Mouse (Mus musculus): ENCODE data around the gene Mfsd7a. TPM values are rescaled to one million over a fixed set of nuclear protein-coding genes. Genes with fewer than 3 reads are reported as not detected.
"Not testable (repeated sequence)": the region's sequence is repeated elsewhere in the genome, so short reads cannot be mapped to it uniquely, and the experiment has no call there.

The Mfsd7a gene
- total RNA-seq (2021), result under 1 TPM; 0.41 to 0.80 TPM
- long read RNA-seq, result 0 reads

DNA sequence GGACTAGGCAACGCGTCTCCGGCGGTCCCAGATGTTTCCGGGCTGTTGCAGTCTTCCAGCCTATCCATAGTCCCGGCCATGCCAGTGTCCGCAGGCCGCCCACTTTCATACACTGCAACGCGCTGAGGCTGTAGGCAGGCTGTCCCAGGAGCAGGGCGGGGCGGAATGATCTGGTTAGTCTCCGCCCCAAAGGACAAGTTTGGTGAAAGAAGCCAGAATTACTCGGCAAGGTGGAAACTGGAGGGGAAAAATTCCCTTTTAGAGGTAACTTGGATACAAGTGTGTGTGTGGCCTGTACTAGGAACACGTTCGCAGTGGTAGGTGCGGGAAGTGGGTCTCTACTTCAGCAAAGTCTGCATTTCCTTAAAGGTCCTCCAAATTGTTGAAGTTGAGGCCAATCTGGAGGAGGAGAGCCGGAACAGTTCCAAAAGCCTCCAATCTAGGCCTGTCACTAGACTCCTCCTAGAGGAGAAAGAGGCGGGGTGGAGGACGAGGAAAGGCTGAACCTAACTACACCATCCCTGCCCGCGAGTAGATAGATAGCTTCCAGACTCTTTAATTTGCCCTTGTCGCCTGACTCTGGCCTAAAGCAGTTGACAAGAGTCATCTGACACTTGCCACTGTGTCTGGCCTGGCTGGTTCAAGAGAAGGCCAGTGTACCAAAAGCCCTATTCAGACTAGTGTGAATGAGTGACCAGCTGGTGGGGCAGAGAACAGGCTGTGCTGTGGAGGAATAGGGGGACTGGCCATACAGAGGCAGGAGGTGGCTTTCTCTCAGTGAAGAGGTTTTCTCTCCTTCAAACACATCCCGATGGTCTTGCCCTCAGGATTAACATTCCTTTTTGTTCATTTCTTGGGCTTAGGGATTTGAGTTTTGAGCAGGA, at the start of gene Mfsd7a:
TSS of gene Mfsd7a (minus strand) at position 107 of the 884 bp plus-strand sequence.
- DNase-seq (ENCODE audit: low spot score in 2 of 2), result peak in 1 of 2 experiments; percentile 14

DNA sequence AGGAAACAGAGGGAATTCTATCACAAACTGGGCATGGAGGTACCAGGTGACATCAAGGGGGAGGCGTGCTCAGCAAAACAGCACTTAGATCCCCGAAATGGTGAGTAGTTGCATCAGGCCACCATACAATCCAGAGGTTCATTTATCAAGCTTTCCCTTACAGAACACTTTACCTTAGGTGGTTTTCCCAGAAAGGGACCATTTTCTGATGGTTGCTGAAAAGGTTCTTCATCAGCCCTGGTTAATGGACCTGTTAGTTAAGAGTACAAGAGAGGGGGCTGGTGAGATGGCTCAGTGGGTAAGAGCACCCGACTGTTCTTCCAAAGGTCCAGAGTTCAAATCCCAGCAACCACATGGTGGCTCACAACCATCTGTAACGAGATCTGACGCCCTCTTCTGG, 37.5 kb upstream of the Mfsd7a start:
- DNase-seq (ENCODE audit: low spot score in 2 of 2), result not testable (repeated sequence)

DNA sequence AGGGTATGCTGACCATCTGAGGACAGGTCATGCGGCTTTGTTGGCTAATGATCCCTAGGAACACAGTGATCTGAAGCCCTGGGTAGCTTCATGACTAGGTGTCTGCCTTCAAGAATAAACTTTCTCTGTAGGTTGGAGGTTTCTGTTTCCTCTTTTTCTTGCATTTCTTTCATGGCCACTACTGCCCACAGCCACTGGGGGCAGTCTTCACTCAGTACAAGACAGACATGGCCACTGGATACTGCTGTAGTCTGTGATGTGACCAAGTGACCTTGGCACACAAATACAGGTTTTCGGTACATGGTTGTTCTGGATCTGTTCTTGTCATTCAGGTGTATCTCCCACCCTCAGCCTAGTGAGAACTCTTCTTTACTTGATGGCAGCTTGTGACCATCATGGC, 36.5 kb upstream of the Mfsd7a start:
- DNase-seq (ENCODE audit: low spot score in 2 of 2), result peak in 1 of 2 experiments; percentile 33

DNA sequence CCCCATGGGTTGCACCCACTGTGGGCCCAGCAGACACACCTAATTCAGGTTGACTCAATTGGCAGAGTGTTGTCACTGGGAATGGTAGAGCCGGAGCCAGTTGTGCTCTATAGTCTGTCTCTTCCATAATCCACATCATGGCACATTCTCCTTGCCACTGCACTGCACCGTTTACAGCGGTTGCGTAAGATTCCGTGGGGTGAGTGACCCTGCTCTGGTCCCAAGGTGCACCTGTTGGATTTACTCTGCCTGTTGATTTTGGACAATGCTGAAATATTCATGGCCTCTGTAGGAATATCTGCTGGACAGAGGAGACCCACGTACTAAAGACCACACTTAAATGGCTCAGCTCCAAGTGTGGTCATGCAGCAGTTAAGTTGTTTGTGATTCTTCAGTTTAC, 34.3 kb upstream of the Mfsd7a start:
- DNase-seq (ENCODE audit: low spot score in 2 of 2), result no peak

DNA sequence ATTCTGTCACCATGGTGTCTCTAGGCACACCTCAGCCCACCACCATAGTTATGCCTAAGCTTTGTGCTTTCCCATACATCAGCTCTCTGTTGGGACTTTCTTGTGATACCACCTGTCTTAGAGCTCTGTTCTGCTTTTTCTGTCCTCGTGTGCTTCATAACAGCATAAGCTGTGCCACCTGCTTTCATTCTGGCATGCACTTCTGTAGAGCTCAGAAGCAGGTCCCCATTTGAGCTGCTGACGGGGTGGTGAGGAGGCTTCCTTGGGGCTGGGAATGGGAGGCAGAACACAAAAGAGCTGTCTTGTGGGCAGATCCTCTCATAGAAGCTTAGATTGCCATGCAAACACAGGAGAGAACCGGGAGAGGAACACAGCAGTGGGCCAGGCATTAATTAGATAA, 27.3 kb upstream of the Mfsd7a start:
- DNase-seq (ENCODE audit: low spot score in 2 of 2), result no peak

DNA sequence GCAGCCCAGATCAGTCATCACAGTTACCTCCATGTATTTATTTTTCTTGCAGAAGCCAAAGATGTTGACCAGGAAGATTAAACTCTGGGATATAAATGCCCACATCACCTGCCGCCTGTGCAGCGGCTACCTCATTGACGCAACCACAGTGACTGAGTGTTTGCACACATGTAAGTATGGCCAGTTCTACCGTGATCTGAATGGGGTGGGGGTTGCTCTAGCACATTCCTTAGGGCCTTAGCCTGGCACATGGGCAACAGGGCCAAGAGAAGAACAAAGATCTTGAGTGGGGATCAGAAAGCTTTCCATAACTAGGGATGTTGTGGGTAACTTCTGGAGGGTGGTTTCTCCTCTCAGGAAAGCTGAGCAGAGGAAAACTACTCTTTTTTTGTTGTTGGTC, 25.0 kb upstream of the Mfsd7a start:
- no peak for DNase-seq (ENCODE audit: low spot score in 2 of 2)

DNA sequence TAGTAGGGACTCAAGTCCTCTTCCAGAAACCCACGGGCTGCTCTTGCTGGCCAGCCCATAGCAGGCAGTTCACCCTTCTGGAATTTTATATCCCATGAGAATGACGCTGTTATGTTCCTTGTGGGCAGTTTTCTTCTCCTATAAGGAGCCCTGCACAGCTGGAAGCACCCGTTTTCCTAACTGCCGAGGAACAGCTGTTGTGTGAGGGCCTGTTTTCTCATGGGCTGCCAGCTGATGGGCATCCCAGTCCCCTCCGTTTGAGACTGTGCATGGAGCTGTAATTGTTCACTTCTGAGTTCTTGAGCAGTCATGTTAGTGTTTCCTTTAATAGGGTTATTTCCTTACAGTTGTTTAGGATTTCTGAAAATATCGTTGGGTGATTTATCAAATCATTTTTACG, 20.9 kb upstream of the Mfsd7a start:
- no peak for DNase-seq (ENCODE audit: low spot score in 2 of 2)

DNA sequence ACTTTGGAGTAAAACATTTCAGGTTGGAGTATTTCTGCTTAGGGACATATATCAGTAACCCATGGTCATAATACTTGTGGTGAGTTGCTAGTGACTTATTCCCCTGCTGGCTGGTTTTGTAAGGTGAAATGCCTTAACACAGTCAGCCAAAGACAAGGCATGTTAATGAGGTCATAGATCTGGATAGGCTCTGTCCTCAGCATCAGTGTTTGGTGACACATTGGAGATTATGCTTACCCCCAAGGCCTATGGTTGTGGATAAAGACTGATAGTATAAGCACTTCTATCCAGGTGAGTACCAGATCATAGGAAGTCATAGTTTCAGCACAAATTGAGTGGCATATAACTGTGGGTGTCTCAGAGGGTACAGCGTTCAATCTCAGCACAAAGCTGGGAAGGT, 18.0 kb upstream of the Mfsd7a start:
- no peak for DNase-seq (ENCODE audit: low spot score in 2 of 2)

DNA sequence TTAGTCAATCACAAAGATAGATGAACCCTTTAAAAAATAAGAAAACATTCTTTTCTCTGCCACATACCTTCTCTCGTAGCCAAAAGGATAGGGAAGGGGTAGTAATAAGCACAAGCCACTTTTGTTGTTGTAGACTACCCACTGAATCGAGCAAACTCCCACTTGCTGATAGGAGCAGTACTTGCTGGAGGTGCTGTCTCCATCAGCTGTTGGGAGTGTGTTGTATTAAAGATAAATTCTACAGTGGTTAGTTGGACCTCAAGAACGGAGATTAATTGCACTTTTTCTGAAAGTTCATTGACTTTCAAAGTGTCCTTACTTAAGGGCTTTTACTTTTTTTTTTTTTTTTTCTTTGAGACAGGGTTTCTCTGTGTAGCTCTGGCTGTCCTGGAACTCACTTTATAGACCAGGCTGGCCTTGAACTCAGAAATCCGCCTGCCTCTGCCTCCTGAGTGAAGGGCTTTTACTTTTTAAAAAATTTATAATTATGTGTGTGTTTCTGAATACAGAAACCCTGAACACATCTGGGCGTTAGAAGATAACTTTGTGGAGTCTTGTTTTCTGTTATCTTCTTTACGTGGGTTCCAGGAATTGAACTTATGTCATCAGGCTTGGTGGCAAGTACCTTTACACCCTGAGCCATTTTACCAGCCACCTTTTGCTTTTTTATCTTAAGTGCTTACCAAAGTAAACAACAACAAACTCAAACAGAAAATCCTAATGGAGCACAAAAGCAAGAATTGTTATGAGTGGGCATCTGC, 16.6 kb upstream of the Mfsd7a start:
- DNase-seq (ENCODE audit: low spot score in 2 of 2), result no peak

DNA sequence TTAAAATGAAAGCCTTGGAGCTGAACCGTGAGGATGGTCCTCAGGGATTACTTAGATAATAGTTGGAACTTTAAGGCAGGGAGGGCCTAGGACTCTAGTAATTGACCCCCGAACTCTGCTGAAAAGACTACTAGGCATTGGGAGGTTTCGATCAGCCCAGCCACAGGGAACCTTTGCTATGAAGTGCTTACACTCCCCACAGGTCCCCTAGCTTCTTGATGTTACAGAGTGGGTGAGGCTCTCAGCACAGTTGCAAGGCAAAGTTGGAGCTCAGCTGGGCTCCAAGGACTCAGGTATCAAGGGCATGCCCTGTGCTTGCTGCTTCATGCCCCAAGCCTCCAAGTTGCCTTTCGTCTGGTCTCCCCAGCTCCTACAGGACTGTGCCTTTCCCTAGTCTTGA, 13.8 kb upstream of the Mfsd7a start:
- no peak for DNase-seq (ENCODE audit: low spot score in 2 of 2)

DNA sequence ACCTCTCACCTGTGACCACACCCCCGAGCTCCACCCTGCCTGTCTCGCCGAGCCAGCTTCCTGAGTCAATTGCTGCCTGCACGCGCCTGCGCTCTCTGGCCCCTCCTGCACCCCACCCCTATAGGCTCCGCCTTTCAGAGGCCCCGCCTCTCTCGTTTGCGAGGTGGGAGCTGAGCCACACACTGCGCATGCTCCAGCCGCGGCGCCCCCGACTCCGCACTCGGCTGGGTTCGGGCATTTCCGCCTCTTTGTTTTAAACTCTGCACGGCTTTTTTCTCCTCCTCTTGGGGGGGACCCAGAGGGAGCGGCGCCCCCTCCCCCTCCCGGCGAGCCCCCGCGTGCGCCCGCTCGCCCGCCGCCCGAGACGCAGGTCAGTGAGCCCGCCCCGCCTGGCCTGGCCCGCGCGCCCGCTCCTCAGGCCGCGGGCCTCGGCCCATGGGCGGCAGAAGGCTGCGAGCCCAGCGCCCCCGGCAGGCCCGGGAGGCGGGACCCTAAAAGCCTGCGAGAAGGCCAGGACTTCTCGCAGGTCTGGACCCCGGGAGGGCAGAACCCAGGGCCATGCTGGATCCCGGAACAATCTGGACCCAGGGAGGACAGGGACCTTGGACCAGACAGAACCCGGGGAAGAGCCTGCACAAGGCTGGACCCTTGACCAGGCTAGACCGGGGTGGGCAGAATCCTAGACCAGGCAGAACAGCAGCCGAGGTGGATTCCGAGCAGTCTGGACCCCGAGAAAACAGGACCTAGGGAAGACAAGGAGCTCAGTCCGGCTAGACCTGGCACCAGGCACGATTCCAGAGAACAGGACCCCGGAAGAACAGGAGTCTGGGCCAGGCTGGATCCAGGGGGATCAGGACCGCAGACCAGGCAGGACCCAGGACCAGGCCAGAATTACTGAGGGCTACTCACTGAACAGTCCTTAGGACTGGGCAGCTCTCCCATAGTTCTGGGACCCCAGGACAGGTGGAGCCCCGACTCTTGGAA, 12.7 kb upstream of the Mfsd7a start, which contains the start of gene Pcgf3:
TSS of gene Pcgf3 (plus strand) at position 151 of the 984 bp plus-strand sequence.
- peak; percentile 98 to 99 for DNase-seq (ENCODE audit: low spot score in 2 of 2)

DNA sequence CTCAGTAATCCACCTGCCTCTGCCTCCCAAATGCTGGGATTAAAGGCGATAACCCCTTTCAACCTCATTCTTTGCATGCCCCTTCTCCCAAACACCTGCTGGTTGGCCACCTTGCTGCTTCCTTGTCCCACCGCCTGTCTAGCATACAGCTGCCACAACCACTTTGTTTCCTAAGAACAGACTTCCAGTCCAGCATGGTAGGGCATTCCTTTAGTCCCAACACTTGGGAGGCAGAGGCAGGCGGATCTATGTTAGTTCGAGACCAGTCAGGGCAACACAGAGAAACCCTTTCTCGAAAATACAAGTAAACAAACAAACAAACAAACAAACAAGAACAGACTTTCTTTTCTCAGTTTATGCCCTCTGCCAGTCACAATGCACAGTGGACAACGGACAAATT, 11.8 kb upstream of the Mfsd7a start:
- DNase-seq (ENCODE audit: low spot score in 2 of 2), result no peak

DNA sequence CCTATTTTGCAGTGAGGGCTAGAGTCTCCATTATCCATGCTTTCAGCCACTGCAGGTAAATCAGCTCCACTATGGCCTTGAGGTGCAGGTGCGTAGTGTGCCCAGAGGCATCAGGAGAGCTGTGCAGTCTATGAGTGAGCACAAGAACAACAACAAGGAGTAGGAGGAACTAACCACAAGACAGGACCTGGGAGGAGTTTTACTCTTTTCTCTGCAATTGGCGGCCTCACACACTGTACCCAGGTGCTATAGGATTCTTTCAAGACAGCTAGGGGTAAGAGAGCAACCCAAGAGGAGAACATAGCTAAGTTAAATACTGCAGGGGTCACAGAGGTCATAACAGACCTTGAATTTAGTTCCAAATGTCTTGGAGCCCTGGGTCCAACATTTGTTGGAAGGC, 10.0 kb upstream of the Mfsd7a start:
- no peak for DNase-seq (ENCODE audit: low spot score in 2 of 2)

DNA sequence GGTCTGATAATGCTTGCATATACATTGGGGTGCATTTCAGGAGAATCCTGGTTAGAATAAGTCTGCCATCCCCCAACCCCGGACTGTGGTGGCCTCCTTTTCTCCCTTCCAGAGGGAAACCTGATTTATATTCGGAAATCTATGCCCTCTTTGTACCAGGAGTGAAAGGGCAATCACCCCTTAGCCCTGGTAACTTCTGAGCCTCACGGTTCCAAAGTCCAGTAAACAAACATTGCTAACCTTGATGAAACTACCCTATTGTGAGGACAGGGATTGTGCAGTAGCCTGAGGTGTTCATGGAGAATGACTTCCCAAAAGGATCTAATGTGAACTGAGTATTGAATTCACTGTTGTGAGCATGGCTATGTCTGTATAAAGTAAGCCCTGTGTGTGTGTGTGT, 5.4 kb upstream of the Mfsd7a start:
- no peak for DNase-seq (ENCODE audit: low spot score in 2 of 2)

DNA sequence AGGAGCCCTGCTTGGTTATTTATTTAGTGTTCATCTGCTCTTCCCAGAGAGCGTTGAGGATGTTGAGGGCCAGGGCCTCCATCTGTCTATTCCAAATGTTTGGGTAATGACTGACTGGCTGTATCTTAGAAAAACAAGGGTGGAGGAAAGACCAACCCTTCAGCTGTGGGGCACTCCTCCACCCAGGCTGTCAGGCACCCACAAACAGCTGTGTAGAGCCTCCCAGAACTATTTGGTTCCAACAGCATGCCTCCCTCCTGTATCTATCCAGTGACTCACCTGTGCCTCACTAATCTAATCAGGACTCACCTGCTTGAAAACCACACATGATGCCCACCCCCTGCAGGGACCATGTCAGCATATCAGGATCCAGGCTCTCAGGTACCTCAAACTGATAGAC, 3.7 kb upstream of the Mfsd7a start:
- DNase-seq (ENCODE audit: low spot score in 2 of 2), result no peak

DNA sequence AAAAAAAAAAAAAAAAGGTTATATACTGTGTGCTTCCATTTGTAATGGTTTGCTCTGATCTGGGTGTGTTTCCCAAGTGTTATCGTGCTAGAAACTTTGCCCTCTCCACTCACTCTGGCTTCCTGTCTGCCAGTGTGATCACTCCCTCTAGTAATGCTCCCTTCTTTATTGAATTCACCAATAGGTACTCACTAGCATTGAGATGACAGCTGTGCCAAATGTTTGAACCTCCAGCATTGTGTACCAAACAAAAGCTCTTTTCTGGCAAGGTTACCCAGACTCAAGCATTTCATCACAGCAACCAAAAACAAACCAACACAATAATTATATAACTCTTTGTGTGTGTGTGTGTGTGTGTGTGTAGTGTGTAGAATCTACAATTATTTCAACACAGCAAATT, 2.9 kb upstream of the Mfsd7a start:
- no peak for DNase-seq (ENCODE audit: low spot score in 2 of 2)

DNA sequence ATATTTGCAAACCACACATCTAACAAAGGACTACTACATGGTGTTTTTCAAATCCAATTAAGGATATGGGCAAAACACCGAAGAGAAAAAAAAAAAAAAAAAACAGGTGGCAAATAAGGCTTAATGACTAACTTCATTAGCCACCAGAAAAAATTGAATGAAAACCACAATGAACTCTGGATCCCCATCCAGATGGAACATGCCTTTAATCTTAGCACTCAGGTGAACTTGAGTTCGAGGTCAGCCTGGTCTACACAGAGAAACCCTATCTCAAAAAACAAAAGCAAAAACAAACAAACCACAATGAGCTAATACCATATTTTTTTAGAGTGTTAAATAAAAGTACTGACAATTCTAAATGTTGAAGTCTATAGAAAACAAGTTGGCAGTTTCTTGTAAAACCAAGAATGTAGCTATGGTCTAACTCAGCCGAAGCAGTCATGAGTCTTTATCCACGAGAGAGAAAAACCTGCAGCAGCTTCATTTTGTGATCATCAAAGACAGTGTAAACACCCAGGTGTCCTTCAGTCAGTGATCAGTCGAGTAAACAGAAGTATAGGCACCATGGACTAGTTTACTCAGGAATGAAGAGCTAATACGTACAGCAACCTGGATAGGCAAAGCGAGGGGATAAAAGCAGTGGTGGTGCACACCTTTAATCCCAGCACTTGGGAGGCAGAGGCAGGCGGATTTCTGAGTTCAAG, 2.3 kb upstream of the Mfsd7a start:
- DNase-seq (ENCODE audit: low spot score in 2 of 2), result no peak

DNA sequence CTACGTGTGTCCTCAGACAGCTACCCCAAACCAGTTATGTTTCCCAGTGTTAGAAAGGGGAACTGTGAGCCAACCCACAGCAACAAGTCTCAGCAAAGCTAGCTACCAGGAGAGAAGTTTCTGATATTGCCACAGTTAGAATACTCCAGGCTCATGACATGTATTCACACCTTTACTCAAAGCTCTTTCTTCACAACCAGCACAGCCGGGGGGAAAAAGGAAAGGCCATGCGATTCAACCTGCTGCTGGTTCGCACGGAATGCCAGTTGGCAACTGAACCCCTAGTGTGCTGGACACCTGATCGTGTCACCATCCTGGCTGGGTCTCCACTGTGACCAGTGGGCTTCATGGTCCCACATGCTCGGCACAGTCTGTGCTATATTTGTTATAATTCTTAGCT, 834 bp downstream of the Mfsd7a start:
- no peak for DNase-seq (ENCODE audit: low spot score in 2 of 2)

DNA sequence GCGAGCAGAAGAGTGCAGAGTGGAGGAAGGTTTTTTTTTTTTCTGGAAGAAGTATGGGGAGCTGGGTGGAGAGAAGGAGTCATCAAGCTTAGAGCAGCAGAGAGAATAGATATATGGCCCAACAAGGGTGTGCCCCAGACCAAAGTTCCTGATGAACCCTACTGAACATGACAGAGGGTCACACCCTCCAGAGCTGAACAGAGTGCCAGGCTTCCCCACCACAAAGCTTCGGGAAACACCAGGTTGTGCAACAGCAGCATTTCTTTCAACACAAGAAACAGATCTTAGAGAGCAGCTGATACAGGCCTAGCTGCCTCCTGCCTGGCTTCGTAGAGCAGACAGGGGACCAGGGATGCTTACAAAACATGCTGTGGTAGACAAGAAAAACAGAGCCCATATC, 1.7 kb downstream of the Mfsd7a start:
- no peak for DNase-seq (ENCODE audit: low spot score in 2 of 2)

DNA sequence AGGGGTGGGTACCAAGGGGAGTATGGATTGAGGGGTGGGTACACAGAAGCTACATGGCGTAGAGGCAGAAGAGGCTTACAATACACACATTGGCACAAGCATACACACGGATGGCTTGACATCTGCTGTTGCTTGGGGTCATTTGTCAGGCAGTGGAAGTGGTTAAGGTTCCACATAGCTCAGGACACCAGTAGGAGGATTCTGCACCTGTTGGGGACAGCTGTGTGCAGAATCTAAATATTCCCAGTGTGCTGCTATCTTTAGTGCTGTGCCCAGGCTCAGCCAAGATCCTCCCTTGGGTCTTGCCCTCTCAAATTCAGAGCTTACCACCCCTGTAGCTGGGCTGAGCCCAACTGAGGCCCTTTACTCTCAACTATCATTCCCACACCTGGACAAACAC, 12.6 kb downstream of the Mfsd7a start:
- no peak for DNase-seq (ENCODE audit: low spot score in 2 of 2)

Data from layer of hippocampus, postnatal 10 days (tissue).